Mouse (Mus musculus): ENCODE measurements around the gene Tcfl5.

DNA sequence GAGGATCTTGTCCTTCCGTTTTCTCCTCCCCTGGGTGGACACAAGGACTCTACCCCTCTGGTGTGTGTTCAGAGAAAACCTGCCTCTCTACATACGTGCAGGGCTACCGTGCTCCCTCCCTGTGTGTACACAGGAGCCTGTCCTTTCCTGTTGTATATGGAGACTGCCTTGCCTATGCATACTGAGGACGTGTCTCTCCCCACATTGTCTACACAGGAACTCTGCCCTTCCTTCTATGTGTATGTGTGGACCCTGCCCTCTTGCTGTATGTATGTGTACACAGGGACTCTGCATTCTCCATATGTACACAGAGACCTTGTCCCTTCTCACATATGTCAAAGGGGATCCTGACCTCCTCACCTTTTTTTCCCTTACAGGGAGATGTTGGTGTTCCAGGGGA, 32.2 kb downstream of the Tcfl5 start:
- no peak for TF ChIP-seq CTCF (IDR thresholded peaks at IDR 0.05; ENCODE audit: low read depth, low read length)
- TF ChIP-seq POLR2AphosphoS5 (IDR thresholded peaks at IDR 0.05; ENCODE audit: insufficient replicate concordance, low read depth, low read length), result no peak
- no peak for TF ChIP-seq GATA1 (IDR thresholded peaks at IDR 0.05; ENCODE audit: borderline replicate concordance, low read length)

Data from G1E (cell line).